Mouse (Mus musculus): ENCODE data around the gene Trp73. TPM values are rescaled to one million over a fixed set of nuclear protein-coding genes. Genes with fewer than 3 reads are reported as not detected.
A peak's percentile ranks its signal among the peaks of the same experiment; 100 is the strongest.

Gene Trp73
- 0.17 and 0.84 TPM in 2 replicates for polyA plus RNA-seq (2014; fragmentation: Nextera tagmentation; extraction: Ambion mirVana)

DNA sequence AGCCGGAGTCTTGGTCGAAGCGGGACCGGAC, at the start of gene Trp73:
TSS of gene Trp73 (minus strand) at position 27 of the 31 bp plus-strand sequence.
- 0% methylated on average over 4 of the region's 4 CpGs for WGBS
- H3K9me3 ChIP-seq (ENCODE audit: low read depth, low read length): no peaks in the 10 kb centered on the region
- no peak within 1 kb of the TSS for H3K27ac ChIP-seq (ENCODE audit: low read depth)
- TF ChIP-seq CTCF (IDR thresholded peaks at IDR 0.05; ENCODE audit: low read depth): no peak
- ATAC-seq (ENCODE audit: insufficient read depth) (no peak), DNase-seq (no peak)
- H3K4me2 ChIP-seq: peak within 1 kb of the TSS; percentile 84
- H3K27me3 ChIP-seq (ENCODE audit: insufficient read depth, low read length): peaks cover 56% of the 10 kb centered on the region
- peak within 1 kb of the TSS; percentile 46 for H3K9ac ChIP-seq
- 0 out of 2 replicates have a peak, but pooled peaks cover 6% of the 10 kb centered on the region for H3K4me1 ChIP-seq (ENCODE audit: insufficient read depth)
- 0 out of 2 replicates have a peak, but pooled peaks cover under 1% of the 10 kb centered on the region for H3K36me3 ChIP-seq (ENCODE audit: insufficient read depth)
- peak within 1 kb of the TSS; percentile 47 for H3K4me3 ChIP-seq (ENCODE audit: low read depth, low read length)

DNA sequence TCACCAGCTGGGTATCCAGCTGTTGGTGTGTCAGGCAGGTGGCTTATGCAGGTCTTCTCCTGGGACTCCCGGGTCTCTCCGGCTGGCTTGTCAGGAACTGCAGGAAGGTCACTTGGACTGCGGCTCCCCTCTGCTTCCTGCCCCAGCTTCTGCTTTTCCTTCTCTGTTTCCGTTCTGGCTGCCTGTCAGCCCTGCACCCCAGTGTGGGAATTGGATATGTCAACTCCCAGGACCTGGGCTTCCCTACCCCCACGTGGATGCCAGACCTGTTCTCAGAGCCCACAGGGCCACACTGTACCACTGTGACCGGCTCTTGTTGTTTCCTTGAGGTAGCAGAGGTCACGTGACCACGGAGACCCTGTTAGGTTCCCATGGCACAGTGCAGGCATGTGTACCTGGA, 48.9 kb upstream of the Trp73 start:
- Histone ChIP-seq H3K4me1 (ENCODE audit: insufficient read depth) (no peaks in the 10 kb centered on the region), H3K4me3 (ENCODE audit: low read depth, low read length) (no peak overlapping the region), H3K4me2 (no peak overlapping the region), H3K36me3 (ENCODE audit: insufficient read depth) (no peaks in the 10 kb centered on the region), H3K27ac (ENCODE audit: low read depth) (no peak overlapping the region), H3K27me3 (ENCODE audit: insufficient read depth, low read length) (no peaks in the 10 kb centered on the region), H3K9me3 (ENCODE audit: low read depth, low read length) (no peaks in the 10 kb centered on the region), H3K9ac (no peak overlapping the region)
- DNase-seq (peak; percentile 34), ATAC-seq (ENCODE audit: insufficient read depth) (no peak; the same call in 1 of the 2 replicates)
- TF ChIP-seq CTCF (IDR thresholded peaks at IDR 0.05; ENCODE audit: low read depth): no peak
- WGBS: 69% methylated on average over 8 of the region's 8 CpGs

DNA sequence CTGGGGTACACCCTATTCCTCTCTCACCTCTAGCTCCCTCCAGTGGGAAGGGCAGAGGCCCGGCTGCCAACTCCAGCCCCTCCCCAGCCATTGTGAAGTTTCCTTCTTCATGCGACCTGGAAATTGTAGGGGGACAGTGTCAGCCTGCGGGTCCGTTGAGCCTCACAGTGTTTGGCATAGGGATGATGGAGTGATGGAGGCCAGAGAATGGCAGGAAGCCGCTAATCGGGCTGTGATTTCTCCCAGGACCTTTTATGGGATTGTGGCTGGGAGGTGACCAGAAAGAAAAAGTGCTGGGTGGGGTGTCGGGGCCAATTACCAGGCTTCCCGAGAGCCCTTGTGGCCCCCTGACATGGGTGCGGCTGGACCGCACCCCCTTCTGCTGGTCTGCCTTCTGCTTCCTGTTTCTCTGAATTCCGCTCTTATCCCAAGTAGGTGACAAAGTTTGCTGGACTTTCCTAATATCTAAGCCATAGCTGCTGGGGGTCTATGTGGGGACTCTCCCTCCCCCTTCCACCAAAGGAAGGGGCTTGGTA, 46.1 kb upstream of the Trp73 start:
- Histone ChIP-seq H3K27me3 (ENCODE audit: insufficient read depth, low read length) (no peaks in the 10 kb centered on the region), H3K4me1 (ENCODE audit: insufficient read depth) (no peaks in the 10 kb centered on the region), H3K36me3 (ENCODE audit: insufficient read depth) (no peaks in the 10 kb centered on the region), H3K27ac (ENCODE audit: low read depth) (no peak overlapping the region), H3K9ac (no peak overlapping the region), H3K9me3 (ENCODE audit: low read depth, low read length) (no peaks in the 10 kb centered on the region), H3K4me3 (ENCODE audit: low read depth, low read length) (no peak overlapping the region), H3K4me2 (no peak overlapping the region)
- 0 out of 2 replicates have a peak, but pooled peaks have one; percentile 8 for TF ChIP-seq CTCF (IDR thresholded peaks at IDR 0.05; ENCODE audit: low read depth)
- WGBS: 57% methylated on average over 11 of the region's 11 CpGs
- DNase-seq (peak; percentile 28), ATAC-seq (ENCODE audit: insufficient read depth) (no peak)

DNA sequence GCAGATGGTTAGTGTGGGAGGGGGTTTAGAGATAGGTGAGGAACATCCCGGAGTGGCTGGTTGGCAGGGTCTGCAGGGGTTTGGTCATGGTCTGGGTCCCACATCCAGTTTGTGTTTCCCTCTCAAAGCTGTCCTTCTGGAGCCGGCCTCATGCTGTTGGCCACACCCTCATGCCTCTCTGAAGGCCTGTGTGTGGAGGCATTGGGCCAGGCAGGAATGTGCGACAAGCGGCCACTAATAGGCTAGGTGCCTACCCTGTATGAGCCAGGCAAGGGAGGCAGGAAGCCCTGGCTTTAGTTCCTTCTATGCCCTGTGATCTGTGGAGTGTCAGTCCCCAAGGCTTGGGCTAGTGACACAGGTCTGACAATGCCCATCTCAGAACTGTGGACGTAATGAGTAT, 45.0 kb upstream of the Trp73 start:
- no peaks in the 10 kb centered on the region for H3K9me3 ChIP-seq (ENCODE audit: low read depth, low read length)
- H3K36me3 ChIP-seq (ENCODE audit: insufficient read depth): no peaks in the 10 kb centered on the region
- no peaks in the 10 kb centered on the region for H3K27me3 ChIP-seq (ENCODE audit: insufficient read depth, low read length)
- no peak overlapping the region for H3K9ac ChIP-seq
- H3K27ac ChIP-seq (ENCODE audit: low read depth): no peak overlapping the region
- 61% methylated on average over 5 of the region's 5 CpGs for WGBS
- H3K4me3 ChIP-seq (ENCODE audit: low read depth, low read length): no peak overlapping the region
- no peaks in the 10 kb centered on the region for H3K4me1 ChIP-seq (ENCODE audit: insufficient read depth)
- DNase-seq (no peak), ATAC-seq (ENCODE audit: insufficient read depth) (no peak)
- TF ChIP-seq CTCF (IDR thresholded peaks at IDR 0.05; ENCODE audit: low read depth): no peak
- no peak overlapping the region for H3K4me2 ChIP-seq

DNA sequence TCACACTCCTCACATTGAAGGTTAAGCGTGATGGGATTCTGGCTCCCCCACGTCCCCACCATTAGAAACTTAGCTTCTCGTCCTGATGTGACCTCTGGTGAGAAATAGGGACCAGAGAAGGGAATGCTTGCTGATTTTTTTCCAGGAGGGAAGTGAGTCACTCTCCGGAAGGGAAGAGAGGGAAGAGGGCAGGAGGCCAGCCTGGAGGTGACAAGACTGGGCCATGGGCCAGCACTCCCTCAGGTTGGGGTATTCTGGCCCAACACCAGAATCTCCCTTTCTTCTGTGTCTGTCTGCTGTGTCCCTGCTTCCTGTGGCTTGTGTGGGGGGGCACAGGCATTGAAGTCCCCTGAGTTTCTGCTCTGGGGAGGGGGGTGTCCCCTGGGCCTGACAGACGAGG, 43.6 kb upstream of the Trp73 start:
- Histone ChIP-seq H3K4me1 (ENCODE audit: insufficient read depth) (no peaks in the 10 kb centered on the region), H3K4me3 (ENCODE audit: low read depth, low read length) (no peak overlapping the region), H3K27me3 (ENCODE audit: insufficient read depth, low read length) (no peaks in the 10 kb centered on the region), H3K36me3 (ENCODE audit: insufficient read depth) (no peaks in the 10 kb centered on the region), H3K4me2 (no peak overlapping the region), H3K9me3 (ENCODE audit: low read depth, low read length) (no peaks in the 10 kb centered on the region), H3K27ac (ENCODE audit: low read depth) (no peak overlapping the region), H3K9ac (no peak overlapping the region)
- peak; percentile 32 for DNase-seq
- TF ChIP-seq CTCF (IDR thresholded peaks at IDR 0.05; ENCODE audit: low read depth): no peak
- 50% methylated on average over 5 of the region's 5 CpGs for WGBS
- ATAC-seq (ENCODE audit: insufficient read depth): no peak

DNA sequence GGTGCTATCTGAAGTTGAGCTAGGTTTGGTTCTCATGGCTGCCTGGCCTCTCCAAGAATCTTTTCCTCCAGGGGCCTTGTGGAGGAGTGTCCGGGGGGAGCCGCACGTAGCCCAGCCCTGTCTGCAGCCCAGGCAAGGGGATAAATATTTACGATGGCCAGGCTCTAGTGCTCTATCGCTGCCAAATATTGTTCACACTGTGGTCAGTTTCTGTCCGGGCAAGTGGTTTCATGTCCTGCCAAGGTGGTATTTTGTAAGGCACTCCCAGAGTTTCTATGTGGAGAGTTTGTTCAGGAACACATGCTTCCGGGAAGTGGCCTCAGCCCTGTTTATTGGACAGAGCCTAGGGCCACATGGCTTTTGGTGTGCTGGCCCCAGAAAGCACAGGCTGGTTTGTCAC, 41.0 kb upstream of the Trp73 start:
- Histone ChIP-seq H3K9me3 (ENCODE audit: low read depth, low read length) (no peaks in the 10 kb centered on the region), H3K27ac (ENCODE audit: low read depth) (no peak overlapping the region), H3K9ac (no peak overlapping the region), H3K4me1 (ENCODE audit: insufficient read depth) (no peaks in the 10 kb centered on the region), H3K4me2 (no peak overlapping the region), H3K36me3 (ENCODE audit: insufficient read depth) (no peaks in the 10 kb centered on the region), H3K27me3 (ENCODE audit: insufficient read depth, low read length) (no peaks in the 10 kb centered on the region), H3K4me3 (ENCODE audit: low read depth, low read length) (no peak overlapping the region)
- 55% methylated on average over 7 of the region's 7 CpGs for WGBS
- TF ChIP-seq CTCF (IDR thresholded peaks at IDR 0.05; ENCODE audit: low read depth): no peak
- DNase-seq: no peak
- ATAC-seq (ENCODE audit: insufficient read depth): no peak

DNA sequence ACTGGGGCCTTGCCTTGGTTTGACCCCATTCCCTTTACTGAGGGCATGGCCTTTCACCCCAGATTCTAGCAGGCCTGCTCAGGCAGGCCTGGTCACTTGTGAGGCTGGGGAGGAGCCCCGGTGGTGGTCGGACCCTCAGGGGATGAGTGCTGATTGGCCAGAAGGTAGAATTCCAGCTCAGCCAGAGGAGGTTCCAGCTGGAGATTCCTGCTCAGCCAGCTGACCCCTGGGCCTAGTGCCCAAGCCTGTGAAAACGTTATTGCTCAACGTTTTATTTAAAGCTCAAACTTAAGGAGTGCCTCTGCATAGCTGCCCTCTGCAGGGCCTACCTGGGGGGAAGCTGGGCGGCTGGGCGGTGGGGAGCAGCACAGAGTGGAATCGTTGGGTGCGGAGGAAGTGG, 37.2 kb upstream of the Trp73 start:
- Histone ChIP-seq H3K9ac (no peak overlapping the region), H3K4me2 (no peak overlapping the region), H3K4me3 (ENCODE audit: low read depth, low read length) (no peak overlapping the region), H3K36me3 (ENCODE audit: insufficient read depth) (no peaks in the 10 kb centered on the region), H3K9me3 (ENCODE audit: low read depth, low read length) (no peaks in the 10 kb centered on the region), H3K4me1 (ENCODE audit: insufficient read depth) (no peaks in the 10 kb centered on the region), H3K27me3 (ENCODE audit: insufficient read depth, low read length) (peaks cover 11% of the 10 kb centered on the region), H3K27ac (ENCODE audit: low read depth) (no peak overlapping the region)
- WGBS: 47% methylated on average over 8 of the region's 8 CpGs
- no peak for TF ChIP-seq CTCF (IDR thresholded peaks at IDR 0.05; ENCODE audit: low read depth)
- DNase-seq (peak; percentile 39), ATAC-seq (ENCODE audit: insufficient read depth) (peak; percentile 38; the same call in 1 of the 2 replicates)
